Mouse (Mus musculus) ovary, postnatal 14 days (tissue): ENCODE data around the gene Adgrl2.

Experiments
- DNase-seq: peaks from one replicate; pipeline ENCODE4 v3.0.0; 2022; ENCODE audit warnings: low spot score

The Adgrl2 gene

DNA sequence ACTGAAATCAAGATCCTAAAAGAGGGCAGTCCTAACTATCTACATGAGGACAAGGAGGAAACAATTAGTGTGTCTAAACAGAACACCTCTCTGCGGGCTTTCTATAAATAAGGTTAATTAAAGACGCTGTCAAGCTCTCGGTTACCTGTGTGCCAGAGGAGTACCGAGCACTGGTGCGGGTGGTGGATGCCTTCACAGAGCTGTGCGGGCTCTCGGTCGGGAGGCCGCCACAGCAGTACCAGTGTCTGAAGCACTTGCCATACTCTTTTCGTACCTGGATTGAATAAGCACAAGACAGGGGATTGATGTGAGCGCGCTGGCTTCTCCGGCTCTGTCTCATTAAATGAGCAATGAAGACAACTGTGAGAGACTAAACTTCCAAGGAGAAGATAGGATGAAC is 166.8 kb downstream of the Adgrl2 start:
- DNase-seq: no peak

DNA sequence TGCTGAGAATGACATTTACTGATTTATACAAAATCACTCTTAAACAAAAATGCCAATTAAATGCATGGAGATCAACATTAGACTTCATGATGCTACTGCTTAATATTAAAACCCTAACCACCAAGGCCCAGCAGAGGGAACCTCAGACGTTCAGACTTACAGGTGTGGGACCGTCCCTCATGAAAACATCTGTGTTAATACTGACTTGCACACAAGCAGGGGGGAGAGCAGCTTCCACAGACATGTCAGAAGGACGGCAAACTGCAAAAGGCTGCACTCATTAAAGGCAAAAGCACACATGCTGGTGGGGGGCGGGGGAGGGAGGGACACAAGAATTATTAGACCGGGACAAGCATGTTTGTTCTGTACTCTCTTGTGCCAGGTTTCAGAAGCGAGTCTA is 168.7 kb downstream of the Adgrl2 start:
- DNase-seq: no peak

DNA sequence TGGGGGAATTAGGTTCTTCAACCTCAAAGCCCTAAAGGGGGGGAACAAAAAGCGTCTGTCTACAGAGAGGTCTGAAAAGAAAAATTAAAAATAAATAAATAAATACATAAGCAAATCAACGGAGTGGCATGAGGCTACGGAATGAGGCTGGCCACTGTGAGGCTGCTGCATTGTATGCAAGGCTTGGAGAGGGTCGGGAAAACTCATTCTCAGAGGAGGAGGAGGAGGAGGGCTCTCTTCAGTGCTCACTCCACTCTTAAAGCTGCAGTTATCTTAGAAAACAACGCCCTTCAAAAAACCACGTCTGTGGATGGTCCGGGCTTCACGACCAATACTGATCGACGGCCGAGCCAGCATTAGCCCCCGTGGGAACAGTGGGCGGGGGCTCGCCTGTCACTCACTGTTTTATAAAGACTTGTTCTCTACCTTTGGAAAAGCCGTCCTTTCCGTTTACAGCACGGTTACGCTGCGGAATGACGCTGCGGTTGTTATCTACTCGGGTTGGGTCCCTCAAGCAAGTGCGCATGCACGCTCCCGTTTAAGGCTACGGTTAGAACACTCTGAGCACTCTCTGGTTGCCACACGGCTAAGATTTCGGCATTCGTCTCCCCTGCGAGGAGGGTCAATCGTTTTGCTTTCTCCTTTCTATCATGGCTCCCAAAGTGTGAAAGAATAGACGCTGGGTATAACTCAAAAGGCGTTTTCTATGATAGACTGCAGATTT is 170.9 kb downstream of the Adgrl2 start:
- no peak for DNase-seq

DNA sequence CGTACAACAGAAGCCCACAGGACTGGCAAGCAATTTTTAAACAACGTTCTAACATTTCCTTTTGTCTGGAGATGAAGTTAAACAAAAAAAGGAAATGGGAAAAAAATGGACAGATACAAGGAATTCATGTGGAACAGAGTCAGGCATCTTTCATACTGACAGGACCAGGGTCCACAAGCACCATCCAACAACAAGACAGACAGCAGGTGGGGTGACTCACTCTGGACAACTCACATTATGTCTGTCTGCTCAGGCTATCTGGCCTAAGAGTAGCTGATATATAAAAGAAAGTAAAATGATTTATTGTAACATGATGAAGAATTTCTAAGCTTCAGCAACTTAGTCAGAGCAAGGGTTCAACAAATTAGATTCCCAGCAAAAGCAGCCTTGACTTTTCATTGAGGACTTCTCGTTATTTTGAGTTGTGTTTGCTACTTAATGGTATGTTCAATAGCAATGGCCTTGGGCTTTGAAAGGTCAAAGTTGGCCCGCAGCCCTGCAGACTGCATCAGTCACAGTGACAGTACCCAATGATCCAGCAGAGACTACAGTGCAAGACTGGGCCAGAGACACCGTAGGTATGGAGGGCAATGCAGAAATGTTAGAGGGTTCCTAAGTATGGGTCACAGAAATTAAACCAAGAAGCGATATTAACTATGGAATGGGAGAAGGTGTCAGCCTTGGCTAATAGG is 171.8 kb downstream of the Adgrl2 start:
- no peak for DNase-seq

DNA sequence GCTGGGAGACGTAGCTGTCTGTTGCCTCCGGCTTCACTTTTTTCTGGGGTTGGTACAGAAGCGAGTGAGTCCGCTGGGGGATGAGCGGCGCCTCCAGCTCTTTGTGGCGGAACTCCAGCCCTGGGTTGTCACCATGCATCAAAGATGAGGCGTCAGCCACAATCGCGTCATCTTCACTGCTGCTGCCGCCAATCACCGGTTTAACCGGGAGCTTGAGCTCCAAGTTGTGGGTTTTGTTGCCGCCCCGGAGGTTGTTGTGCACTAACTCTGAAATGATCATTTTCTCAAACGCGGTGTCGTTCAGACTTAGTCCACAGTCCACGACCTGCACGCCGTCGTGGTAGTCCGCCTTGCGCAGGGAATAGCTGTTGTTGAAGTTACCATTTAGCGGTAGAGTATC is 172.9 kb downstream of the Adgrl2 start:
- DNase-seq: no peak

DNA sequence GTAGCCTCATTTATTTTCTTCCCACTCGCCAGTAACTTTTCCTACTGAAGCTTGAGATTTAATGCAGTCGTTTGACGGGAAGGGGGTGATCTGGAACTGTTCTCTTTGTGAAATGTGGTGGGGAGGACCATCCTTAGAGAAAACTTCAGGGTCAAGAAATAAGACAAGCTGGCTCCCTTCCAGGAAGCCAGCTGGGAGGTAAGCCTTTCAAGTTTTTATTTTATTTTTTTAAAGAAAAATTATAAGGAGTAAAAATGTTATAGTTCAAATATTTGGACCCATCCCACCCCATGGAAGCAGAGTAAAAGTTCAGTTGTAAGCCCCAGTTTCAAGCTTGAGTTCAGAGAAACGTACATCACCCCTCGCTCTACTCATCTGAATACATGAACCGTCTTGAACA is 177.2 kb downstream of the Adgrl2 start:
- no peak for DNase-seq

GRCm38 (mm10) chr3:148812059-148812458 is 178.3 kb downstream of the Adgrl2 start:
- DNase-seq: no peak

- DNase-seq: no peak
These were observed 183.4 kb downstream of the Adgrl2 start for GRCm38 (mm10) chr3:148806977-148807376.

GRCm38 (mm10) chr3:148793286-148793913 is 197.0 kb downstream of the Adgrl2 start:
- no peak for DNase-seq

DNA sequence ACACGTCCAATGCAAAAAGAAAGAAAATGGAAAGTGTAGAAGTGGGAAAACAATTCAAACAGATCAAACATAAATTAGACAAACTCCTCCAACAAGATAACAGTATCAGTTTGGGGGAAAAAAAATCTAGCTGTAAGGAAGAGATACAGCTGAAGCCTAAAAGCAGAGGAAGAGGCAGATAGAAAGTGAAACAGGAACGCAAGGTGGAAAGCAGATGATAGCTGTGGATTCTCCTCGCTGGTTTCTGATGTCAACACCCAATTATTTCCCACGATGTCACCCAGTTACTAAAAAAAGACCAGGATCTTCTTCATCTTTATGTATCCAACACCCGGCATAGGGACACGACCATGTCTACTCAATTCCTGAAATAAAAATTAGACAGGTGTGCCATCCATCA is 220.0 kb downstream of the Adgrl2 start:
- no peak for DNase-seq
